Mouse (Mus musculus): ENCODE measurements around the gene H2afy2. TPM values are rescaled to one million over a fixed set of nuclear protein-coding genes. Genes with fewer than 3 reads are reported as not detected.

H2afy2 gene
- polyA plus RNA-seq, 1 experiment: 2.1 TPM

GRCm38 (mm10) chr10:61714771-61715461 is 69.0 kb downstream of the H2afy2 start, which contains the start of gene Aifm2:
Gene Aifm2 (plus strand): TSS chr10:61715263.
- H3K4me3 ChIP-seq (ENCODE audit: control insufficient read depth, insufficient read depth, low read length): peak within 1 kb of the TSS; percentile 42
- no peaks in the 10 kb centered on the region; the same call in 1 of the 2 replicates for H3K27me3 ChIP-seq (ENCODE audit: control insufficient read depth, insufficient read depth, low read length)
- no peaks in the 10 kb centered on the region for H3K36me3 ChIP-seq (ENCODE audit: control insufficient read depth, insufficient read depth, low read length)
- TF ChIP-seq POLR2A (IDR thresholded peaks at IDR 0.05; ENCODE audit: control insufficient read depth, extremely low read depth, insufficient read depth, low read length, poor library complexity) (no peak), CTCF (IDR thresholded peaks at IDR 0.05; ENCODE audit: borderline replicate concordance, control insufficient read depth, extremely low read depth, insufficient read depth, low read length, poor library complexity) (no peak)
- peaks cover 4% of the 10 kb centered on the region for H3K4me1 ChIP-seq (replicated peaks; ENCODE audit: control insufficient read depth, insufficient read depth, low read length)
- DNase-seq: no peak
- no peak within 1 kb of the TSS for H3K27ac ChIP-seq (ENCODE audit: control insufficient read depth, insufficient read depth, low read length)
- 16% methylated on average over 32 of the region's 36 CpGs for WGBS

DNA sequence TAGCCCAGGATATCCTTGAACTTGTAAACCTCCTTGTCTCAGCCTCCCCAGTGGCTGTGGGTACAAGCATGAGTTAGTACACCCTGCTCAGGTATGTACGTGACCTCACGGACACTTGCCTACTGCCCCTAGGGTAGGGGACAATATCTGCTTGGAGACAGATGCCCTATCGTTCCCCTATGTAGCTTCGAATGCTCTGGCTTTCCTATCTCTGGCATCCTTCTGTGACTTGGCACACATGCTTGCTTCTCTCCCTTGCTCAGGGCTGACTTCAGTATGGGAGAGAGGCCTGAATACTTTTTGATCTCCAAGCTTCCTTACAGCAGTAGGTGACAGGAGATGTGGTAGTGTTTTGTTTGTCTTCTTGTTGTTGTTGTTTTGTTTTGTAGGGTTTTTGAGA is 69.8 kb downstream of the H2afy2 start:
- TF ChIP-seq POLR2A (IDR thresholded peaks at IDR 0.05; ENCODE audit: control insufficient read depth, extremely low read depth, insufficient read depth, low read length, poor library complexity) (no peak), CTCF (IDR thresholded peaks at IDR 0.05; ENCODE audit: borderline replicate concordance, control insufficient read depth, extremely low read depth, insufficient read depth, low read length, poor library complexity) (no peak)
- H3K27ac ChIP-seq (ENCODE audit: control insufficient read depth, insufficient read depth, low read length): no peak overlapping the region
- 91% methylated on average over 4 of the region's 4 CpGs for WGBS
- no peaks in the 10 kb centered on the region for H3K36me3 ChIP-seq (ENCODE audit: control insufficient read depth, insufficient read depth, low read length)
- H3K4me1 ChIP-seq (replicated peaks; ENCODE audit: control insufficient read depth, insufficient read depth, low read length): peaks cover 4% of the 10 kb centered on the region
- H3K27me3 ChIP-seq (ENCODE audit: control insufficient read depth, insufficient read depth, low read length): no peaks in the 10 kb centered on the region; the same call in 1 of the 2 replicates
- H3K4me3 ChIP-seq (ENCODE audit: control insufficient read depth, insufficient read depth, low read length): no peak overlapping the region
- DNase-seq: no peak

DNA sequence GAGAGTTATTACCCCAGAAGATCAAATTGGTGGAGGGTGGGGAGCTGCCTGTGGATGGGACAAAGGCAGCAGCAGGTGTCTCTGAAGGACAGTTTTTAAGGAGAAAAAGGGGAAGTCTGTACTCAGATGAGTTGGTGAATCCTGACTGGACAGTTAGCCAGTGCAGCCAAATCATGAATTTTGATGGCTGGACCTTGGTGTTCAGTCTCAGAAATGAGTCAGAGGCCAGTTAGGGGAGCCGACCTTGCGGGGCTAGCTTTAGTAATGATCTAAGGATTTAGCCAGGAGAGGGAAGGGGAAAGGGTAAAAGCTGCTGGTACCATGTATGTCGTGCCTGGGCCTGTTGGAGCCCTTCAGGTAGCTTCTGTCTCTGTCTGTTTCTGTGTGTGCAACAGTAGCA is 70.3 kb downstream of the H2afy2 start:
- no peaks in the 10 kb centered on the region; the same call in 1 of the 2 replicates for H3K27me3 ChIP-seq (ENCODE audit: control insufficient read depth, insufficient read depth, low read length)
- peaks cover 4% of the 10 kb centered on the region for H3K4me1 ChIP-seq (replicated peaks; ENCODE audit: control insufficient read depth, insufficient read depth, low read length)
- no peak overlapping the region for H3K4me3 ChIP-seq (ENCODE audit: control insufficient read depth, insufficient read depth, low read length)
- 86% methylated on average over 3 of the region's 3 CpGs for WGBS
- no peak for DNase-seq
- H3K36me3 ChIP-seq (ENCODE audit: control insufficient read depth, insufficient read depth, low read length): no peaks in the 10 kb centered on the region
- H3K27ac ChIP-seq (ENCODE audit: control insufficient read depth, insufficient read depth, low read length): no peak overlapping the region
- TF ChIP-seq POLR2A (IDR thresholded peaks at IDR 0.05; ENCODE audit: control insufficient read depth, extremely low read depth, insufficient read depth, low read length, poor library complexity) (no peak), CTCF (IDR thresholded peaks at IDR 0.05; ENCODE audit: borderline replicate concordance, control insufficient read depth, extremely low read depth, insufficient read depth, low read length, poor library complexity) (no peak)

DNA sequence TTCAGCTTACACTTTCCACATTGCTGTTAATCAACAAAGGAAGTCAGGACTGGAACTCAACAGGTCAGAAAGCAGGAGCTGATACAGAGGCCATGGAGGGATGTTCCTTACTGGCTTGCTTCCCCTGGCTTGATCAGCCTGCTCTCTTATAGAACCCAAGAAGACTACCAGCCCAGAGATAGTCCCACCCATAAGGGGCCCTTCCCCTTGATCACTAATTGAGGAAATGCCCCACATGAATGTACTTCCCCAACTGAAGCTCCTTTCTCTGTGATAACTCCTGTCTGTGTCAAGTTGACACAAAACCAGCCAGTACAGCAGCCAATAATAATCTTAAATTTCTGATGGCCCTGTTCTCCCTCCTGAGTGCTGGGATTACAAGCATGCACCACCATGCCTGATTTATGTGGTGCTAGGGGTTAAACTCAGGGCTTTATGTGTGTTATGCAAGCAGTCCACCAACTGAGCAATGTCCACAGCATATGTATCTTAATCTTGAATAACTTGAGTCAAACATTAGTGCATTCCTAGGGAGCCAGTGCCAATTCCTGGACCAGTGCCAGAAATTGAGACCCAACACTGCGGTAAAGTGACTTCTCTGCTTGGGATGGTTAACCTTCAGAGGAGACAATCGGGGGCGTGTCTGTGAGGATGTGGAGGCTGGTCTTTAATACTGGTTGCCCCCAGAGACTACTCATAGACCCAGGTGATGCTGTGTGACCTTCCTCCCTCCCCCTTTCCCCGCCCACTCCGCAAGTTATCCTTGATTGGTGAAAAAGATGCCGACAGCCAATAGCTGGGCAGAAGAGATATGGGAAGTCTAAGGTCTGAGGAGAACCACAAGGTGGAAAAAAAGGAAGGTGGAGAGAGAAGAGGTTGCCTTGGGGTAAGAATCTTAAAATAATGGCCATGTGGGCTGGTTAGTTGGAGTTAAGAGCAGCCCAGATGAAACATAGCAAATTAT is 77.3 kb downstream of the H2afy2 start:
- DNase-seq: no peak
- H3K36me3 ChIP-seq (ENCODE audit: control insufficient read depth, insufficient read depth, low read length): no peaks in the 10 kb centered on the region
- H3K4me1 ChIP-seq (replicated peaks; ENCODE audit: control insufficient read depth, insufficient read depth, low read length): no peaks in the 10 kb centered on the region
- 78% methylated on average over 6 of the region's 6 CpGs for WGBS
- no peak overlapping the region for H3K4me3 ChIP-seq (ENCODE audit: control insufficient read depth, insufficient read depth, low read length)
- no peak for TF ChIP-seq POLR2A (IDR thresholded peaks at IDR 0.05; ENCODE audit: control insufficient read depth, extremely low read depth, insufficient read depth, low read length, poor library complexity)
- TF ChIP-seq CTCF (IDR thresholded peaks at IDR 0.05; ENCODE audit: borderline replicate concordance, control insufficient read depth, extremely low read depth, insufficient read depth, low read length, poor library complexity): no peak
- no peaks in the 10 kb centered on the region for H3K27me3 ChIP-seq (ENCODE audit: control insufficient read depth, insufficient read depth, low read length)
- no peak overlapping the region for H3K27ac ChIP-seq (ENCODE audit: control insufficient read depth, insufficient read depth, low read length)

- Histone ChIP-seq H3K36me3 (ENCODE audit: control insufficient read depth, insufficient read depth, low read length) (no peaks in the 10 kb centered on the region), H3K4me3 (ENCODE audit: control insufficient read depth, insufficient read depth, low read length) (no peak overlapping the region)
- WGBS: 88% methylated on average over 4 of the region's 4 CpGs
These were observed 79.3 kb downstream of the H2afy2 start for GRCm38 (mm10) chr10:61704663-61705062.

GRCm38 (mm10) chr10:61697028-61697427 is 86.9 kb downstream of the H2afy2 start:
- H3K27ac ChIP-seq (ENCODE audit: control insufficient read depth, insufficient read depth, low read length): no peak overlapping the region
- 92% methylated on average over 2 of the region's 2 CpGs for WGBS
- peaks cover 6% of the 10 kb centered on the region for H3K36me3 ChIP-seq (ENCODE audit: control insufficient read depth, insufficient read depth, low read length)

More at GRCm38 (mm10) chr10:61704663-61705062, 79.3 kb downstream of the H2afy2 start:
- H3K4me1 ChIP-seq (replicated peaks; ENCODE audit: control insufficient read depth, insufficient read depth, low read length): no peaks in the 10 kb centered on the region
- no peak overlapping the region for H3K27ac ChIP-seq (ENCODE audit: control insufficient read depth, insufficient read depth, low read length)
- no peak for TF ChIP-seq CTCF (IDR thresholded peaks at IDR 0.05; ENCODE audit: borderline replicate concordance, control insufficient read depth, extremely low read depth, insufficient read depth, low read length, poor library complexity)
- TF ChIP-seq POLR2A (IDR thresholded peaks at IDR 0.05; ENCODE audit: control insufficient read depth, extremely low read depth, insufficient read depth, low read length, poor library complexity): no peak
- no peaks in the 10 kb centered on the region for H3K27me3 ChIP-seq (ENCODE audit: control insufficient read depth, insufficient read depth, low read length)
- no peak for DNase-seq

More at GRCm38 (mm10) chr10:61697028-61697427, 86.9 kb downstream of the H2afy2 start:
- H3K27me3 ChIP-seq (ENCODE audit: control insufficient read depth, insufficient read depth, low read length): no peaks in the 10 kb centered on the region
- no peak overlapping the region for H3K4me3 ChIP-seq (ENCODE audit: control insufficient read depth, insufficient read depth, low read length)
- TF ChIP-seq CTCF (IDR thresholded peaks at IDR 0.05; ENCODE audit: borderline replicate concordance, control insufficient read depth, extremely low read depth, insufficient read depth, low read length, poor library complexity): no peak
- TF ChIP-seq POLR2A (IDR thresholded peaks at IDR 0.05; ENCODE audit: control insufficient read depth, extremely low read depth, insufficient read depth, low read length, poor library complexity): no peak
- DNase-seq: no peak
- peaks cover 12% of the 10 kb centered on the region for H3K4me1 ChIP-seq (replicated peaks; ENCODE audit: control insufficient read depth, insufficient read depth, low read length)

Data from thymus, adult 2 months (tissue).